Mouse (Mus musculus): ENCODE data around the gene Zc3hc1. TPM values are rescaled to one million over a fixed set of nuclear protein-coding genes. Genes with fewer than 3 reads are reported as not detected.

The Zc3hc1 gene
- polyA plus RNA-seq, 1 experiment from 2014 or later, result 64.6 TPM

DNA sequence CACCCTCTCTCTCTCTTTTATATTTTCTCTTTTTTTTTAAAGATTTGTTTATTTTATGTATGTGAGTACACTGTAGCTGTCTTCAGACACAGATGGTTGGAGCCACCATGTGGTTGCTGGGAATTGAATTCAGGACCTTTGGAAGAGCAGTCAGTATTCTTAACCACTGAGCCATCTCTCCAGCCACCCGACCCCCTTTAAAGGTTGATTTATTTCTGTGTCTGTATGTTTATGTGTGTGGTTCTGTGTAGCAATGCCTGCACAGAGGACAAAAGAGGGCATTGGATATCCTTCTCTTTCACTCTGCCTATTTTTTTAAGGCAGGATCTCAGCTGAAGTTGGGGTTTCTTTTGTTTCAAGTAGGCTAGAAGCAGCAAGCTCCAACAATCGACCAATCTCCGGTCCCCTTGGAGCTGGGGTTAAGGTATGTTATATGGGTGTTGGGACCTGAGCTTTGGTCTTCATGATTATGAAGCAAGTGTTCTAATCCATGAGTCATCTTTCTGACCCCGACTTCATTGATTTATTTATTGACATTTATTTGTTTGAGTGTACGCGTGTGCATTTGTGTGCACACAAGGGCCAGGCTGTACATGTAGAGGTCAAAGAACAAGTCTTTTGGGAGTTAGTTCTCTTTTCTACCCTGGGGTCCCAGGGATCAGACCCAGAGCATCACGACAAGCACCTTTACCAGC, 18.7 kb upstream of the Zc3hc1 start:
- 86% methylated on average over 7 of the region's 7 CpGs for WGBS
- Histone ChIP-seq H3K27me3 (replicated peaks; ENCODE audit: control insufficient read depth, insufficient read depth, low read length) (no peaks in the 10 kb centered on the region), H3K4me1 (replicated peaks; ENCODE audit: control insufficient read depth, insufficient read depth, low read length) (peaks cover 7% of the 10 kb centered on the region), H3K27ac (ENCODE audit: low read depth, low read length) (no peak overlapping the region), H3K9ac (ENCODE audit: low read depth, low read length) (no peak overlapping the region), H3K9me3 (ENCODE audit: control insufficient read depth, low read length) (no peaks in the 10 kb centered on the region), H3K36me3 (ENCODE audit: control insufficient read depth, insufficient read depth, low read length) (no peaks in the 10 kb centered on the region), H3K4me2 (no peak overlapping the region), H3K4me3 (ENCODE audit: low read depth, low read length) (no peak overlapping the region)
- DNase-seq (ENCODE audit: low spot score) (no peak), ATAC-seq (replicated peaks; ENCODE audit: low FRiP score) (no peak)

DNA sequence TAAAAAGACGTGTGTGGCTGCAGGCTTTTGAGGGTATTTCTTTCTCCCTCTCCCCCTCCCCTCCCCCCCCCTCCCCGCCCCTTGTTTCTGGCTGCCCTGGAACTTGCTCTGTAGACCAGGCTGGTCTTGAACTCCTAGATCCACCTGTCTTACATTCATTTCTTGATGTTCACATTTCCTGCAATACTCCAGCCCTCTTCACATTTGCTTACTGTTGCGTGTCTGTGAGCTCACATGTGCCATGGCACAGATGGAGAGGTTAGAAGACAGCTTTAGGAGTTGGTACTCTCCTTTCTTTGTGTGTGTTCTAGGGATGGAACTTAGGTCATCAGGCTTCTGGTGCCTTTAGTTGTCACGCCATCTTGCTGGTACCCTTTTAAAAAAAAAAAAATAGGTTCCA, 17.4 kb upstream of the Zc3hc1 start:
- Histone ChIP-seq H3K4me3 (ENCODE audit: low read depth, low read length) (no peak overlapping the region), H3K27ac (ENCODE audit: low read depth, low read length) (no peak overlapping the region), H3K4me2 (no peak overlapping the region), H3K4me1 (replicated peaks; ENCODE audit: control insufficient read depth, insufficient read depth, low read length) (peaks cover 9% of the 10 kb centered on the region), H3K9ac (ENCODE audit: low read depth, low read length) (no peak overlapping the region), H3K27me3 (replicated peaks; ENCODE audit: control insufficient read depth, insufficient read depth, low read length) (no peaks in the 10 kb centered on the region), H3K9me3 (ENCODE audit: control insufficient read depth, low read length) (no peaks in the 10 kb centered on the region), H3K36me3 (ENCODE audit: control insufficient read depth, insufficient read depth, low read length) (no peaks in the 10 kb centered on the region)
- WGBS, result 85% methylated on average over 4 of the region's 4 CpGs
- ATAC-seq (replicated peaks; ENCODE audit: low FRiP score), result no peak
- no peak for DNase-seq (ENCODE audit: low spot score)

DNA sequence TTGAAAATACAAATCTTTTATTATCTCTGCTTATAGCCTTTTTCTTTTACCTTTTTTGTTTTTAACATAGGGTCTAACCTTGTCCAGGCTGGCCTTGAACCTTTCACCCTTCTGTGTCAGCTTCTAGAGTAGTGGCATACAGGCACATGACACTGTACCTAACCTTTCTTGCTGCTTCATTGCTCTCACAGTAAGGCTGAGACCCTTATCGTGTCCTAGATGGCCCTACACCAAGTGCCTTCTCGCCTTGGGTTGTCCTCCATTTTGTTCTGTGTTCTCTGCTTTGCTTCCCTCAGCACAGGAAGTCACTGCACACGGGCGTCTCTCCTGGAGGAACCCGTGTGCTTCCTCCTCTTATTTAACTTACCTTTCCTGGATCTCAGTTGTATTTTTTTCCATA, 13.8 kb upstream of the Zc3hc1 start:
- Histone ChIP-seq H3K9ac (ENCODE audit: low read depth, low read length) (no peak overlapping the region), H3K27ac (ENCODE audit: low read depth, low read length) (no peak overlapping the region), H3K4me1 (replicated peaks; ENCODE audit: control insufficient read depth, insufficient read depth, low read length) (peaks cover 7% of the 10 kb centered on the region), H3K36me3 (ENCODE audit: control insufficient read depth, insufficient read depth, low read length) (no peaks in the 10 kb centered on the region), H3K4me3 (ENCODE audit: low read depth, low read length) (no peak overlapping the region), H3K9me3 (ENCODE audit: control insufficient read depth, low read length) (no peaks in the 10 kb centered on the region), H3K4me2 (no peak overlapping the region), H3K27me3 (replicated peaks; ENCODE audit: control insufficient read depth, insufficient read depth, low read length) (no peaks in the 10 kb centered on the region)
- no peak for DNase-seq (ENCODE audit: low spot score)
- no peak for ATAC-seq (replicated peaks; ENCODE audit: low FRiP score)
- 60% methylated on average over 5 of the region's 5 CpGs for WGBS

DNA sequence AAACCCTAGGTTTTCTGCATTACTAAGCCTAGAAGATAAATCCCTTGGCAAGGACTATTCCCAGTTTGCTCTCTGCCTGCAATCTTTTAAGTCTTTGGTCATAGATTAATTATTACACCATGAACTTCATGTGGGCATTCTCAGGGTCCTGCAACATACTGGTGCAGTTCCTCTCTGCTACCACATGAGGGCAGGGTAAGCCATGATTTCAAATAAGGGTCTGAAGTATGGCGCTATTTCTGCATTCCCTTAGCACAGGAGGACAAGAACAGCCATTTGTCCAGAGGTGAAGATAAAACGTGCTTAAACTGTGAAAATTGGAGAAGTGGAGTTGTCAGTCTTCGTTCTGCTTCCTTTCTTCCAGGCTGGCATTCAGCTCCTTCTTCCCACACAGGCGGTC, 12.6 kb upstream of the Zc3hc1 start:
- 20% methylated on average over 4 of the region's 4 CpGs for WGBS
- Histone ChIP-seq H3K9ac (ENCODE audit: low read depth, low read length) (no peak overlapping the region), H3K4me3 (ENCODE audit: low read depth, low read length) (peak overlapping the region; percentile 27; the same call in 1 of the 2 replicates), H3K4me2 (peak overlapping the region; percentile 60), H3K36me3 (ENCODE audit: control insufficient read depth, insufficient read depth, low read length) (no peaks in the 10 kb centered on the region), H3K27ac (ENCODE audit: low read depth, low read length) (no peak overlapping the region), H3K27me3 (replicated peaks; ENCODE audit: control insufficient read depth, insufficient read depth, low read length) (no peaks in the 10 kb centered on the region), H3K4me1 (replicated peaks; ENCODE audit: control insufficient read depth, insufficient read depth, low read length) (peaks cover 7% of the 10 kb centered on the region), H3K9me3 (ENCODE audit: control insufficient read depth, low read length) (no peaks in the 10 kb centered on the region)
- no peak for DNase-seq (ENCODE audit: low spot score)
- ATAC-seq (replicated peaks; ENCODE audit: low FRiP score), result no peak

DNA sequence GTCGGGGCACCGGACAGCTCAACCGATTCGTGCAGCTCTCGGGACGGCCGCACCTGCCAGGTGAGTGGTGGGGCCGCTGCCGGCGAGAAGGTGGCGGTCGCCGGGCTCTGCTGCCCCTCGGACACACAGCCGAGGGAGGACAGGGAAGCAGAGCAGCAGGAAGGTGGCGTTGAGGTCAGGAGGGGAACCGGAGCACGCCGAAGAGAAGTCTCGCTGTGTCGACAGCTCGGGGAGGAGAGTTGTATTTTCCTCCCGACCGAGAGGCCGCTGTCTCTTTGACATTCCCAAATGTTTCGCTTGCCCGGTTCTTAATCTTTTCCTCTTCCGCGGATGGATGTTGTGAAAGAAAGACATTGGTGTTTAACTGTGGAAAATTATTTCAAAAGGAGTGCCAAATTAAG, 11.3 kb upstream of the Zc3hc1 start:
- H3K27me3 ChIP-seq (replicated peaks; ENCODE audit: control insufficient read depth, insufficient read depth, low read length), result no peaks in the 10 kb centered on the region
- H3K4me3 ChIP-seq (ENCODE audit: low read depth, low read length), result peak overlapping the region; percentile 99
- ATAC-seq (replicated peaks; ENCODE audit: low FRiP score), result peak; percentile 46

DNA sequence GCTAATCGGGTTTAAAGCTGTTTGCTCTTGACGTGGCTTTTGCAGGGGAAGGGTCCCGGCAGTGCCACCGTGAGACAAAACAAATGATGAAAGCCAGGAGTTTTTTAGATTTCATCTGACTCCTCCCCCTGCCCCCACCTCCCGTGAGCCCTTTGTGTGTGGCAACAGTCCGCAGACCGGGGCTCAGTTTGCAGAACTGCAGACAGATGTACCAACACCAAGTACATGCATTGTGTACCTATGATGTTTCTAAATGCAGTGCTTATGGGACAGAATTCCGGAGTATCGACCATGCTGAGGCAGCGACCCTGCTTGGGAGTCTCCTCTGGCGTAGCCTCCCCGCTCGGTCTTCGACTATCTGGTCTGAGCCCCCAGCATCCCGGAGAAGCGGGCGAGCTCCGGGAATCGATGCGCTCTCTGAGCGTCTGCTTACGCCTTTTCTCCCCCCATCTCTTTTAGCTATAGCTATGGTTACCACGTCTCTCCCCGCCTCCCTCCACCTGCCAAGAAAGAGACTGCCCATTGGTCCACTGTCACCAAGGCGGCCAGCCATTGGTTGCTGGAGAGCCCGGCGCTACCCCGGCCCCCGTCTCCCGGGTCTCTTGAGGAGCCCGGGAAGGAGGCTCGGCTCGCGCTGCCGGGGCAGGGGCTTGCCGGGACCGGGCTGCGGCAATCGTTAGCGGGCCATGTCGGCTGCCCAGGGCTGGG, 10.6 kb upstream of the Zc3hc1 start, which contains the start of gene Klhdc10:
Gene Klhdc10, plus strand, starts transcription at position 561 of the 708 bp plus-strand sequence.
- no peaks in the 10 kb centered on the region for H3K9me3 ChIP-seq (ENCODE audit: control insufficient read depth, low read length)

More for the DNA sequence above, 11.3 kb upstream of the Zc3hc1 start:
- under 1% methylated on average over 29 of the region's 29 CpGs for WGBS
- Histone ChIP-seq H3K36me3 (ENCODE audit: control insufficient read depth, insufficient read depth, low read length) (no peaks in the 10 kb centered on the region), H3K4me2 (peak overlapping the region; percentile 80), H3K9ac (ENCODE audit: low read depth, low read length) (peak overlapping the region; percentile 90), H3K9me3 (ENCODE audit: control insufficient read depth, low read length) (no peaks in the 10 kb centered on the region), H3K27ac (ENCODE audit: low read depth, low read length) (peak overlapping the region; percentile 91), H3K4me1 (replicated peaks; ENCODE audit: control insufficient read depth, insufficient read depth, low read length) (peaks cover 7% of the 10 kb centered on the region)
- no peak for DNase-seq (ENCODE audit: low spot score)

DNA sequence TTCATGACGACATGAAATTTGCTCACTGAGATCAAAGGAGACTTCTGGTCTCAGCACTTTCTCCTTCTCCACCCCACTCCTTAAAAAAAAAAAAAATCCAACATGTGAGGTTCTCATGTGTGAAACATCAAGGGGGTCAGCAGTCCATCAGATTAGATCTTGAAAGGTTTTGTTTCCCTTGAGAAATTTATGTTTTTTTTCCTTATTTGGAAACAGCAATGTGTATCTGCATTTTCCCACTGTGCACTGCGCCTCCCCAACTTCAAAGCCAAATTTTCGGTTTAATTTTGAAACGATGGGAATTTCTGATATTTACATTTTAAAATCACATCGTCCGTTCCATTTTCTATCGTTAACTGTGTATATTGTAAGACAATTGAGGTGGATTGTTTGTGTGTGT, 9.9 kb upstream of the Zc3hc1 start:
- H3K36me3 ChIP-seq (ENCODE audit: control insufficient read depth, insufficient read depth, low read length), result no peaks in the 10 kb centered on the region
- H3K9me3 ChIP-seq (ENCODE audit: control insufficient read depth, low read length), result no peaks in the 10 kb centered on the region
- DNase-seq (ENCODE audit: low spot score), result no peak
- H3K4me1 ChIP-seq (replicated peaks; ENCODE audit: control insufficient read depth, insufficient read depth, low read length), result peaks cover 3% of the 10 kb centered on the region
- H3K27me3 ChIP-seq (replicated peaks; ENCODE audit: control insufficient read depth, insufficient read depth, low read length), result no peaks in the 10 kb centered on the region
- H3K4me2 ChIP-seq, result peak overlapping the region; percentile 70
- peak overlapping the region; percentile 90 for H3K9ac ChIP-seq (ENCODE audit: low read depth, low read length)
- WGBS, result 12% methylated on average over 7 of the region's 7 CpGs
- H3K27ac ChIP-seq (ENCODE audit: low read depth, low read length), result peak overlapping the region; percentile 91; the same call in 1 of the 2 replicates
- no peak for ATAC-seq (replicated peaks; ENCODE audit: low FRiP score)
- H3K4me3 ChIP-seq (ENCODE audit: low read depth, low read length), result peak overlapping the region; percentile 99

More for the DNA sequence above, 10.6 kb upstream of the Zc3hc1 start, which contains the start of gene Klhdc10:
- Histone ChIP-seq H3K4me2 (peak within 1 kb of the TSS; percentile 80), H3K27me3 (replicated peaks; ENCODE audit: control insufficient read depth, insufficient read depth, low read length) (no peaks in the 10 kb centered on the region), H3K4me3 (ENCODE audit: low read depth, low read length) (peak within 1 kb of the TSS; percentile 99), H3K4me1 (replicated peaks; ENCODE audit: control insufficient read depth, insufficient read depth, low read length) (peaks cover 4% of the 10 kb centered on the region), H3K36me3 (ENCODE audit: control insufficient read depth, insufficient read depth, low read length) (no peaks in the 10 kb centered on the region), H3K27ac (ENCODE audit: low read depth, low read length) (peak within 1 kb of the TSS; percentile 91), H3K9ac (ENCODE audit: low read depth, low read length) (peak within 1 kb of the TSS; percentile 90)
- ATAC-seq (replicated peaks; ENCODE audit: low FRiP score) (peak; percentile 100), DNase-seq (ENCODE audit: low spot score) (peak; percentile 100)
- 1% methylated on average over 40 of the region's 41 CpGs for WGBS

DNA sequence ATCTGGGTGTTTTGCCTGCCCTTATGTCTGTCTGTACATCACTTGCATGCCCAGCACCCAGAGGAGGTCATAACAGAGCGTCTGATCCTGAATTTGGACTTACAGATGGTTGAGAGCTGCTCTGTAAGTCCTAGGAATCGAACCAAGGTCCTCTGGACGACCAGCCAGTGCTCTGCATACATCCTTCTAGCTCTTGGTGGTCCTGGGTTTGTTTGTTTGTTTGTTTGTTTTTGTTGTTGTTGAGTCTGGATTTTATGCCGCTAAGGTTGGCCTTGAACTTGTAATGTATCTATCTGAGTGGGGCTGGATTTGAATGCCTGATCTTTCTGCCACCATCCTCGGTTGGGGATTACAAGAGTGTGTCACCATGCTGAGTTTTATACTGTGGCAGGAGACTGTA, 9.3 kb upstream of the Zc3hc1 start:
- WGBS, result 79% methylated on average over 5 of the region's 5 CpGs
- ATAC-seq (replicated peaks; ENCODE audit: low FRiP score) (no peak), DNase-seq (ENCODE audit: low spot score) (no peak)
- H3K36me3 ChIP-seq (ENCODE audit: control insufficient read depth, insufficient read depth, low read length), result no peaks in the 10 kb centered on the region
- H3K9ac ChIP-seq (ENCODE audit: low read depth, low read length), result no peak overlapping the region
- no peak overlapping the region for H3K27ac ChIP-seq (ENCODE audit: low read depth, low read length)
- H3K27me3 ChIP-seq (replicated peaks; ENCODE audit: control insufficient read depth, insufficient read depth, low read length), result no peaks in the 10 kb centered on the region
- H3K4me3 ChIP-seq (ENCODE audit: low read depth, low read length), result no peak overlapping the region
- H3K9me3 ChIP-seq (ENCODE audit: control insufficient read depth, low read length), result no peaks in the 10 kb centered on the region
- H3K4me1 ChIP-seq (replicated peaks; ENCODE audit: control insufficient read depth, insufficient read depth, low read length), result peaks cover 3% of the 10 kb centered on the region
- H3K4me2 ChIP-seq, result no peak overlapping the region
